Mouse (Mus musculus) lung, postnatal 0 days (tissue): Measurements from ENCODE around the gene Pam16.

Experiments
- CTCF ChIP-seq: IDR thresholded peaks from 2 replicates; pipeline ENCODE4 v1.5.1; 2016; ENCODE audit warnings: antibody characterized with exemption, mild to moderate bottlenecking
- EP300 ChIP-seq: IDR thresholded peaks from 2 replicates; pipeline ENCODE4 v1.6.1; 2016; ENCODE audit warnings: antibody characterized with exemption, mild to moderate bottlenecking, control low read depth

DNA sequence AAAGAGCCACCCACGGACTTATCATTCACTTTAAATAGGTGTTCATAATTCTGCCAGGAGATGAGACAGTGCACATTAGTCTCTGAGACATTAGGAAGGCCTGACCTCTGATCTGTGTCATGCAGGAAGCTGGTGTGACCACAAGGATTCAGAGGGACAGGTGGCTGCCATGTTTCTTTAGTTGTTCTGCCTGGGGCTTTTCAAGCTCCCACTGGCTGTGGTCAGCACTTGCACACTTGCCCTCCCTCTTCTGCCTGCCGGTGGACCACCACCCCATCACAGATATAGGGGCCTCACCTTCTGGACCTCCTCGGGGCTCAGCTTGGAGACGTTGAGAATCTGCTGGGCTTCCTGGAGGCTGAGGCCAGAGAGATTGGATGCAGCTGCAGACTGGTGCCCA, 8.0 kb downstream of the Pam16 start:
- TF ChIP-seq CTCF (no peak), EP300 (no peak)
